Mouse (Mus musculus): ENCODE measurements around the gene Duxf3.
"Not testable (repeated sequence)": the region's sequence is repeated elsewhere in the genome, so short reads cannot be mapped to it uniquely, and the experiment has no call there.

Duxf3 gene

GRCm38 (mm10) chr10:58232641-58232969 lies at the start of gene Duxf3:
TSS of gene Duxf3 (minus strand) at chr10:58232675.
- not testable (repeated sequence) for DNase-seq (ENCODE audit: low read depth, low spot score)

- DNase-seq (ENCODE audit: low read depth, low spot score): no peak
Measured at GRCm38 (mm10) chr10:58282238-58282637, 49.8 kb upstream of the Duxf3 start.

GRCm38 (mm10) chr10:58258466-58258865 lies 26.0 kb upstream of the Duxf3 start:
- peak; percentile 53 for DNase-seq (ENCODE audit: low read depth, low spot score)

- peak; percentile 26 for DNase-seq (ENCODE audit: low read depth, low spot score)
Measured at GRCm38 (mm10) chr10:58255954-58256353, 23.5 kb upstream of the Duxf3 start.

- DNase-seq (ENCODE audit: low read depth, low spot score): peak; percentile 97
Measured at GRCm38 (mm10) chr10:58255213-58255892, 22.9 kb upstream of the Duxf3 start, which contains the start of gene Gcc2. TSS of gene Gcc2 (plus strand) at chr10:58255497.

GRCm38 (mm10) chr10:58254635-58255175 lies 22.2 kb upstream of the Duxf3 start:
- DNase-seq (ENCODE audit: low read depth, low spot score): no peak

- DNase-seq (ENCODE audit: low read depth, low spot score): peak; percentile 41
Measured at GRCm38 (mm10) chr10:58249535-58249934, 17.1 kb upstream of the Duxf3 start.

- peak; percentile 34 for DNase-seq (ENCODE audit: low read depth, low spot score)
Measured at GRCm38 (mm10) chr10:58238984-58239740, 6.7 kb upstream of the Duxf3 start.

GRCm38 (mm10) chr10:58236613-58237012 lies 4.1 kb upstream of the Duxf3 start, which contains the start of gene Gm4981:
TSS of gene Gm4981 (minus strand) at chr10:58236701.
- no peak for DNase-seq (ENCODE audit: low read depth, low spot score)

GRCm38 (mm10) chr10:58234985-58235384 lies 2.5 kb upstream of the Duxf3 start:
- DNase-seq (ENCODE audit: low read depth, low spot score): not testable (repeated sequence)

GRCm38 (mm10) chr10:58233740-58234121 lies 1.3 kb upstream of the Duxf3 start:
- DNase-seq (ENCODE audit: low read depth, low spot score): not testable (repeated sequence)

- not testable (repeated sequence) for DNase-seq (ENCODE audit: low read depth, low spot score)
Measured at GRCm38 (mm10) chr10:58233054-58233739, 722 bp upstream of the Duxf3 start.

GRCm38 (mm10) chr10:58231779-58232640 lies 465 bp downstream of the Duxf3 start:
- peak; percentile 43 for DNase-seq (ENCODE audit: low read depth, low spot score)

- DNase-seq (ENCODE audit: low read depth, low spot score): not testable (repeated sequence)
Measured at GRCm38 (mm10) chr10:58231088-58231487, 1.4 kb downstream of the Duxf3 start.

GRCm38 (mm10) chr10:58230021-58230420 lies 2.5 kb downstream of the Duxf3 start:
- DNase-seq (ENCODE audit: low read depth, low spot score): not testable (repeated sequence)

- not testable (repeated sequence) for DNase-seq (ENCODE audit: low read depth, low spot score)
Measured at GRCm38 (mm10) chr10:58227798-58228197, 4.7 kb downstream of the Duxf3 start.

GRCm38 (mm10) chr10:58226357-58226756 lies 6.1 kb downstream of the Duxf3 start:
- DNase-seq (ENCODE audit: low read depth, low spot score): not testable (repeated sequence)

GRCm38 (mm10) chr10:58224827-58225785 lies 7.4 kb downstream of the Duxf3 start, which contains the start of gene AW822073:
TSS of gene AW822073 (minus strand) at chr10:58224930.
- DNase-seq (ENCODE audit: low read depth, low spot score): not testable (repeated sequence)

- peak; percentile 21 for DNase-seq (ENCODE audit: low read depth, low spot score)
Measured at GRCm38 (mm10) chr10:58223972-58224805, 8.3 kb downstream of the Duxf3 start.

Measured in A20 (cell line).